Mouse (Mus musculus) thymus, adult 2 months (tissue): ENCODE data around the gene Gm20605. TPM values are rescaled to one million over a fixed set of nuclear protein-coding genes. Genes with fewer than 3 reads are reported as not detected.
A peak's percentile ranks its signal among the peaks of the same experiment; 100 is the strongest.

Experiments used
- DNase-seq: peaks from one replicate; pipeline ENCODE4 v3.0.0; 2021
- H3K27ac ChIP-seq: fragments of 200-500 bp; 2 replicates; pipeline ENCODE4 v1.5.1; 2012; ENCODE audit warnings: low read length, control low read depth; ENCODE audit not compliant: control insufficient read depth, insufficient read depth
- H3K27me3 ChIP-seq: fragments of 200-500 bp; 2 replicates; pipeline ENCODE4 v1.6.1; 2012; ENCODE audit warnings: mild to moderate bottlenecking, low read length, moderate library complexity, mixed read lengths; ENCODE audit not compliant: control insufficient read depth, insufficient read depth
- H3K36me3 ChIP-seq: fragments of 200-500 bp; 2 replicates; pipeline ENCODE4 v1.6.1; 2012; ENCODE audit warnings: mild to moderate bottlenecking, low read length, moderate library complexity; ENCODE audit not compliant: control insufficient read depth, insufficient read depth
- H3K4me1 ChIP-seq: fragments of 200-500 bp; replicated peaks from 2 replicates; pipeline ENCODE4 v1.6.1; 2012; ENCODE audit warnings: low read length; ENCODE audit not compliant: control insufficient read depth, insufficient read depth
- H3K4me3 ChIP-seq: fragments of 200-500 bp; 2 replicates; pipeline ENCODE4 v1.5.1; 2012; ENCODE audit warnings: mild to moderate bottlenecking, low read length, control low read depth, moderate library complexity; ENCODE audit not compliant: control insufficient read depth, insufficient read depth
- CTCF ChIP-seq: fragments of 200-500 bp; IDR thresholded peaks from 2 replicates; pipeline ENCODE4 v1.5.1; 2012; ENCODE audit warnings: mild to moderate bottlenecking, control low read depth, low read length, moderate library complexity, borderline replicate concordance; ENCODE audit not compliant: control insufficient read depth, poor library complexity, insufficient read depth; ENCODE audit errors: extremely low read depth
- POLR2A ChIP-seq: fragments of 200-500 bp; IDR thresholded peaks from 2 replicates; pipeline ENCODE4 v1.6.1; 2012; ENCODE audit warnings: mild to moderate bottlenecking, low read length, control low read depth, moderate library complexity; ENCODE audit not compliant: control insufficient read depth, poor library complexity, insufficient read depth; ENCODE audit errors: extremely low read depth
- WGBS: fragments of 180-500 bp; shearing (Covaris S2); methylation state at CpG from one replicate; pipeline ENCODE4 v1.1.7; 2018; 5-methylcytosine and 5-hydroxymethylcytosine counted together
- polyA plus RNA-seq: library from polyadenylated mRNA; depleted of rRNA; stranded (reverse); fragments of >200 nt; gene quantifications from 2 replicates; pipeline ENCODE4 v1.2.3, GENCODE M21; 2012

The Gm20605 gene
- polyA plus RNA-seq, 1 experiment, result 149 TPM

- Histone ChIP-seq H3K36me3 (no peaks in the 10 kb centered on the region; the same call in 1 of the 2 replicates), H3K4me1 (peaks cover 28% of the 10 kb centered on the region), H3K27ac (peak overlapping the region; percentile 88), H3K4me3 (peak overlapping the region; percentile 30), H3K27me3 (no peaks in the 10 kb centered on the region)
- WGBS, result 23% methylated on average over 30 of the region's 30 CpGs
- TF ChIP-seq POLR2A, result peak; percentile 54; the same call in 1 of the 2 replicates
- no peak for TF ChIP-seq CTCF
- DNase-seq, result peak; percentile 36
These were observed 32.2 kb upstream of the Gm20605 start for GRCm38 (mm10) chr5:137596601-137597261.

- 79% methylated on average over 6 of the region's 6 CpGs for WGBS
- Histone ChIP-seq H3K4me3 (no peak overlapping the region), H3K4me1 (peaks cover 32% of the 10 kb centered on the region), H3K36me3 (no peaks in the 10 kb centered on the region; the same call in 1 of the 2 replicates), H3K27me3 (no peaks in the 10 kb centered on the region), H3K27ac (peak overlapping the region; percentile 88)
- TF ChIP-seq POLR2A, result no peak
- no peak for TF ChIP-seq CTCF
- no peak for DNase-seq
These were observed 31.4 kb upstream of the Gm20605 start for GRCm38 (mm10) chr5:137597625-137598024.

GRCm38 (mm10) chr5:137598100-137598826 lies 30.7 kb upstream of the Gm20605 start:
- Histone ChIP-seq H3K4me1 (peaks cover 34% of the 10 kb centered on the region), H3K27ac (peak overlapping the region; percentile 88; the same call in 1 of the 2 replicates), H3K4me3 (no peak overlapping the region), H3K36me3 (no peaks in the 10 kb centered on the region; the same call in 1 of the 2 replicates), H3K27me3 (no peaks in the 10 kb centered on the region)
- no peak for DNase-seq
- 49% methylated on average over 2 of the region's 2 CpGs for WGBS
- TF ChIP-seq CTCF (no peak), POLR2A (no peak)

GRCm38 (mm10) chr5:137599600-137599999 lies 29.4 kb upstream of the Gm20605 start:
- H3K27me3 ChIP-seq, result no peaks in the 10 kb centered on the region
- 38% methylated on average over 9 of the region's 9 CpGs for WGBS
- DNase-seq, result no peak
- peaks cover 36% of the 10 kb centered on the region for H3K4me1 ChIP-seq
- H3K36me3 ChIP-seq, result no peaks in the 10 kb centered on the region; the same call in 1 of the 2 replicates
- peak overlapping the region; percentile 37 for H3K27ac ChIP-seq
- H3K4me3 ChIP-seq, result peak overlapping the region; percentile 92
- no peak for TF ChIP-seq CTCF
- no peak for TF ChIP-seq POLR2A

- Histone ChIP-seq H3K27ac (peak overlapping the region; percentile 37; the same call in 1 of the 2 replicates), H3K4me1 (peaks cover 37% of the 10 kb centered on the region), H3K4me3 (peak overlapping the region; percentile 92), H3K36me3 (no peaks in the 10 kb centered on the region; the same call in 1 of the 2 replicates), H3K27me3 (no peaks in the 10 kb centered on the region)
- 2% methylated on average over 19 of the region's 19 CpGs for WGBS
- no peak for DNase-seq
- no peak for TF ChIP-seq POLR2A
- TF ChIP-seq CTCF, result no peak
These were observed 28.7 kb upstream of the Gm20605 start for GRCm38 (mm10) chr5:137600281-137600618.

- Histone ChIP-seq H3K36me3 (no peaks in the 10 kb centered on the region; the same call in 1 of the 2 replicates), H3K27ac (peak within 1 kb of the TSS; percentile 92), H3K4me3 (peak within 1 kb of the TSS; percentile 92), H3K4me1 (peaks cover 39% of the 10 kb centered on the region), H3K27me3 (no peaks in the 10 kb centered on the region)
- WGBS, result under 1% methylated on average over 41 of the region's 41 CpGs
- DNase-seq, result peak; percentile 98
- TF ChIP-seq CTCF (no peak; the same call in 1 of the 2 replicates), POLR2A (peak; percentile 59; the same call in 1 of the 2 replicates)
These were observed 28.2 kb upstream of the Gm20605 start, which contains the start of gene Mospd3 for GRCm38 (mm10) chr5:137600619-137601364. Gene Mospd3 (minus strand): TSS chr5:137601058.
